Mouse (Mus musculus) kidney, adult 18-20 months (tissue): ENCODE data around the gene D130043K22Rik.

ENCODE experiments used
- DNase-seq: peaks from one replicate; pipeline ENCODE4 v3.0.0; 2021

D130043K22Rik gene

DNA sequence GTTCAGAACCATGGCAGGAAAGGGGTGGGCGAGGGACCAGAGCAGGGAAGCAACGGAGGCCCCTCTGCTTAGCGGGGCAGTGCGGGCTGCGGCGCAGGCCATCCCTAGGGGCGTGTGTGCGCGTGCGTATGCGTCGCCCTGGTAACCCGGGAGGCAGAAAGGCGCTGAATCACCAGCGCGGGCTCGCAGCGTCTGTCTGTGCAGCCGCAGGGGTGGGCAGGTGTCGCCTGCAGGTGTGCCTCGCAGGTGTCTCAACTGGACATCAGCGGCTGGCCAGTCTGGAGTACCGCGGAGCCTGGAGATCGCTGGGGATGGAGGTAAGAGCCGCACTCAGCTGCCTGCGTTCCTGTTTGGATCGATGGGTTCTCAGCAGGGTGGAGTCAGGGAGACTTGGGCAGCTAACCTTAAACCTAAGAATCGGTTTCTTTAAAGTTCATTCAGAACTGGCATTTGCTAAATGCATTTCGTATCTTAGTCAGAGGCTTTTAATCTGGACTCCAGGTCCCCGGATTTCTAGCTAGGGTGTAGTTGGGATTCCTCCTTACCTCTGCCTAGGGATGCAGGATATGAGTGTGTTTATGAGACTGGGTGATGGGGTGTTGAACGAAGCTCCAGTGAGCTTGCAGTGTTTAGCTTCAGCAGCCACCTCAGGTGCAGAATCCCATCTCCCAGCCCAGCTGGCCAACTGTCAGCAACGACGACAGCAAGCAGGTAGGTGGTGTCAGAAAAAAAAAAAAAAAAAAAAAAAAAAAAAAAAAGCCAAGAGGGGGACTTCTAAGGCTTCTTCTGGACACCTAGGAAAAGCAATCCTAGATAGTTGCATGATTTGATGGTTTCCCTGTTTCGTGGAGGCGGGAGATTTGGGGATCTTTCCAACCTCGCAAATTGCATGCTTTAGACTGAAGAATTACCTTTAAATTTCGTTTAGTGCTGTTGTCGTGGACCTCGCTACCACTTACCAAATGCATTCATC is at the start of gene D130043K22Rik:
TSS of gene D130043K22Rik (plus strand) at position 153 of the 973 bp plus-strand sequence.
- no peak for DNase-seq

- DNase-seq = no peak
These were observed 46.2 kb upstream of the D130043K22Rik start for GRCm38 (mm10) chr13:24798686-24799085.

DNA sequence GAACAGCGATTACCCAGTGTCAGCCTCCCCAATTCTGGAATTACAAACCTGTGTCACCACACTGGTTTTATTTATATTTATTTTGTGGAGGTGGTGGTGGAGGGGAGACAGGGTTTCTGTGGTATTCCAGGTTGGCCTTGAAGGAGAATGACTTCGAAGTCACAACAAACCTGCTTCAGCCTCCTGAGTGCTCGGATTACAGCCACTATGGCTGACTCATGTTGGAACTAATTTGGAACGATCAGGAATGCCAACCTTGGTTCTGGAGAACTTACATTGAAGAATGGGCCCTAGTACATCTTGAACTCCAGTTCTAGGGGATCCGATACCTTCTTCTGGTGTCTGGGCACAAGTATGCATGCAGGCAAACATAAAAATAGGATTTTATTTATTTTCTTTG is 45.6 kb upstream of the D130043K22Rik start:
- no peak for DNase-seq

- peak; percentile 71 for DNase-seq
These were observed 44.8 kb upstream of the D130043K22Rik start for GRCm38 (mm10) chr13:24799925-24800673.

DNA sequence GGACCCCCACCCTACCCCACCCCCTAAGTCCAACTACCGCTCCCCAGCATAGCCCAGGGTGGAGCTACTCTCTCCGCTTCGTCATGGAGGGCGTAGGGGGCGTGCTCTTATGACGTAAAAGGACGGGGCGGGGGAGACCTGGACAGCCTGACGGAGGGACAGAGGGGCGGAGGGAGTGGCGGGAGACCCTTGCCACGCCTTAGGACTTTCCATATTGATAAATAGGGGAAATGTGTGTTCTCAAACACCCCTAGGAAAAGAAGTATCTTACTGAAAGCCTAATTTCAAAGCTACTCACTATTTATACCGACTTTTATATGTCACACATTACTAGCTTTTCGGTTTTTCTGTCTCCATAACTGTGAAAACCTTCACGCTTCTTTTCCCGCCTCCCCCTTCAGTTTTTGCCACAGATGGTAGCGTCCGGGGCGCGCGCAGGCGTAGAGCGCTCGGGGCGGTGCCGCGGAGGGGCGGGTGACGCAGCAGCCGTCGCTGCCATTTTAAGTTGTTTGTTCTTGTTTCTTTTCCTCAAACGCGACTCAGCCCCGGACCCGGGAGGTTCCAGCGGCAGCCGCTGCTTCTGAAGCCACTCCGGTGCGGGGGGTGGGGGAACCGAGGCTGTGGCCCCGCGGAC is 44.1 kb upstream of the D130043K22Rik start:
- peak; percentile 97 for DNase-seq

GRCm38 (mm10) chr13:24801308-24801921 is 43.5 kb upstream of the D130043K22Rik start, which contains the start of gene BC005537:
TSS of gene BC005537 (plus strand) at chr13:24801657.
- DNase-seq = no peak

- DNase-seq = peak; percentile 43
These were observed 42.7 kb upstream of the D130043K22Rik start for GRCm38 (mm10) chr13:24802131-24802691.

GRCm38 (mm10) chr13:24803196-24803595 is 41.7 kb upstream of the D130043K22Rik start:
- no peak for DNase-seq

DNA sequence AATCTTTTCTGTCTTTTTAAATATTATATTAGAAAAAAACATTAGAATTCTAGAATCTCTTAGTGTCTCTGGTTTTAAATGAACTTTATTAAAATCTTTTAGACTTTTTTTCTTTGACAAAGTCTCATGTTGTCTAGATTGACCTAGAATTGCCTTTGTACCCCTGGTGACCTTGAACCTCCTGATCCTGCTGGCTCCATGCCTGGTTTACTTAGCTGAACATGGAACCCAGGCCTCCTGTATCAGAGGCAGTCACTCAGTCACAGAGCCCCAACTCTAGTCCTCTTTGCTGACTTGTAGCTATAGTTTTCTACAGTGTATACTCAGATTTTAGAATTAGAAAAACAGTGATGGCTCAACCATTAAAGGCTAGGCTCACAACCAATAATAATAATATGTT is 38.9 kb upstream of the D130043K22Rik start:
- DNase-seq = peak; percentile 48

DNA sequence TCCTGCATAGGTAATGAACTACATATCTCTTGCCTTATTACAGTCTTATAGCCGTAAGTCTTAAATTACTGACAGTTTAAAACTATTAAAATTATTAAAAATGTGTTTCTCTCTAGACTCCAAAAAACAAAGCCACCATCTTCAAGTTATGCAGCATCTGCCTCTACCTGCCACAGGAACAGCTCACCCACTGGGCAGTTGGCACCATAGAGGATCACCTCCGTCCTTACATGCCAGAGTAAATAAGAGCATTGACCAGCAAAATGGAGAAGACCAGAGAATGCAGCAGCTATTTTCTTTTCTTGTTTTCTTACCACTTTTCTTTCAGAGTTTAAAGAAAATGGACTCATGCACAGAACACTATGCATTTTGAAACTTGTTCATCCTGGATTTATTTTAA is 32.4 kb upstream of the D130043K22Rik start:
- DNase-seq = no peak

- no peak for DNase-seq
These were observed 30.3 kb upstream of the D130043K22Rik start for GRCm38 (mm10) chr13:24814616-24815015.

DNA sequence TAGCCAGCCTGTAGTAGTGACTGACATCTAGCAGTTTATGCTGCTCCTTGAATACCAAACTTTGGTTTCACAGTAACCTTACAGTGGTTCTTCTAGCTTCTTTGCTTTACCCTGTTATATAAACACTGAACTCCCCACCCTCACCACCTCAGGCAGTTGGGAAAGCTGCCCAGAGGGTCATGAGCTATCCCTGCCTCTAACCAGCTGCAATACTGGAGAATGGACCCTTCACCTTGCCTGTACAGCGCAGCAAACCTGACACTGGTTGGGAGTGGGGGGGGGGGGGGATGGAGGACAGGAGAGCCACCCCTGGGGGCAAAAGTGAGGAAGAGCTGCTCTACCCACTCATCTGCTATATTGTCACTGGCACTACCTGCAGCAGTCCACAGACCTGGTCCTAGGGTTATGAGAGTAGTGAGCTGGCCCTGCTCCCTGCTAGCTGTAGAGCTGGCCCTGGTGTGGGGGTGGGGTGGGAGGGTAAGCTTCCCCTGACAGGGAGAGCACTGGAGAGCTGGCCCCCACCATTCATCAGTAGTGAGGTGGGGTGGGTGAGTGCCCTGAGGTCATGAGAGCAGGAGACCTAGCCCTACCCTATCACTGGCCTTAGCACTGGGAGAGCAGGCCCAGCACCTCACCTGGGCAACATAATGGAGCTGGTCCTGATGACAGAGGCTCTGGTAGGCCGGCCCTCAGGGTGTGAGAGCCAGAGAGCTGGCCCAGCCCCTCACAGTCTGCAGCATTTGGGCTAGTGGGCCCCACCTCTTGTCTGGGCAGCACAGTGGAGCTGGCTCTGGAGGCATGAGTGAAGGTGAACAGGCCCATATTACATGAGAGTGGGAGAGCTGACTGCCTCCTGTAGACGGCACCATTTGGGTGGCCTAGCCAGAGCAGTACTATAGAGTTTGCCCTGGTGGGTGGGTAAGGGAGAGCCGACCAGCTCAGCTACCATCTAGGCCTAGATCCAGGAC is 28.5 kb upstream of the D130043K22Rik start:
- DNase-seq = no peak

- DNase-seq = no peak
These were observed 25.0 kb upstream of the D130043K22Rik start for GRCm38 (mm10) chr13:24819931-24820330.

- no peak for DNase-seq
These were observed 22.1 kb upstream of the D130043K22Rik start for GRCm38 (mm10) chr13:24822663-24823343.

DNA sequence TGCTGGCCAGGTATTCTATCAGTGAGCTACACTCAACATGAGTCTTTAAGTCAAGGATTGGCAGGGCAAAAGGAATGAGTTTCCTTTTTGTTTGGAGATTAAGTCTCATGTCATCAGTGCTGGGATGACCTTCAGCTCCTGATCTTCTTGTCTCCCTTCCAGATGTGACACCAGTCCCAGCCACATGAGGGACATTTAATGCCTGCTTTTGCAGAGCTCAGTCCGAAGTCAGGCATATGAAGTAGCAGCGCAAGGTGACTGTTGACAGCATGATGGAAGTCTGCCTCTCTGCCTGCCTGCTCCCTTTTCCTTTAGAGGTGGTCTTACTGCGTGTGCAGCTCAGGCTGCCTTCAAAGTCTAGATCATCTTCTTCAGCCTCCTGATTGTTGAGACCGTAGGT is 20.3 kb upstream of the D130043K22Rik start:
- DNase-seq = no peak

DNA sequence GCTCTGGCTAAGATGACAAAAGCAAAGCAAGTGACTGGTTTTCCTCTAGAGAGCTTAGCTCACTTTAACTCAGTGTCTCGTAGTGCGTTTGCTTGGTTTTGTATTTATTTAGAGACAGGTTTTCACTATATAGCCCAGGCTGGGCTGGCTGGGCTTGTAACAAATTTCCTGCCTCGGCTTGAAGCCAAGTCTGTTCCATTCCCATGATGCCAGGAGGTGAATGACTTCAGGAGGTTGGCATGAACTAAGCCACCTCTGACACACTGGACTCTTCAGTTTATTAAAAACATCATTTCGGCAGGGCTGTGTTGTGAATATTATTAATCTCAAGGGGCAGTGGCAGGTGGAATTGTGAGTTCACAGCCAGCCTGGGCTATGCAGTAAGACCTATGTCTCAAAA is 19.3 kb upstream of the D130043K22Rik start:
- no peak for DNase-seq

DNA sequence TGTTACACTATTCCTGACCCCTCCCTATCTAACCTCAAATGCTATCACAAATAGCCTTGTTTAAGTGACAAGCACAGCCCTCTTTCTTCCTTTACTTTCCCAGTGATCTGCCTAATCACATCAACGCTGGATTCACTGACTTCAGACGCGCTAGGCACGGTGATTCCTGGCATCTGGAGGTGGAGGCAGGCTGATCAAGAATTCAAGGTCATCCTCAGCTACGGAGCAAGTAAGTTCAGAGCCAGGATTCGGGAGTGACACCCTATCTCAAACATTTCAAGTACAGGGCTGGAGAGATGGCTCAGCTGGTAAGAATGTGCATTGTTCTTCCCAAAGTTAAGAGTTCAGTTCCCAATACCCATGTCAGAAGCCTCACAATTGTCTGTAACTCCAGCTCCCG is 18.8 kb upstream of the D130043K22Rik start:
- DNase-seq = no peak

DNA sequence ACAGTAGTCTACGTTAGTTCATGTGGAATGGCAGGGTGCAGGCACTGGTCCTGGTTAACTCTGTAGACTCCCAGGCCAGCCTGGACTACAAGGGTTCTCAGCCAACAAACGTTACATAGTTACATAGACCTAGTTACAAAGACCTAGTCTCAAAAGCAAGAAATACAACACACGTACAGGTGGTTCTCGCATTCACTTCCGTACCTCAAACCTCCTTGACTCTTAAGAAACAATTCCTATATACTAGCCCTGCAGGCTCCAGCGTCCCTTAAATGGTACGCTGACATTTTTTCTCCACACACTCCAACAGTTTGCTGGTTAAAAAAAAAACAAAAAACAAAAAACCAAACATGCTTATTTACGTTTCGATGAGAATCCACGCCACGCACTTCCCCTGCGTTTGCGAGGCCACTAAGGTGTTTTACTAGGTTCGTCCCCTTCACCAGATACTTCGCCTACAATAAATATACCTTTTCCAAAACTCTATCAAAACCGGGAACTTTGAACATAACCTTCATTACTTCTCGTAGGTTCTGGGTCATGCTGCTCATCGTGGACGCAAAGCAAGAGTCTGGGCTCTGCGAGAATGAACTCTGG is 14.1 kb upstream of the D130043K22Rik start:
- no peak for DNase-seq

DNA sequence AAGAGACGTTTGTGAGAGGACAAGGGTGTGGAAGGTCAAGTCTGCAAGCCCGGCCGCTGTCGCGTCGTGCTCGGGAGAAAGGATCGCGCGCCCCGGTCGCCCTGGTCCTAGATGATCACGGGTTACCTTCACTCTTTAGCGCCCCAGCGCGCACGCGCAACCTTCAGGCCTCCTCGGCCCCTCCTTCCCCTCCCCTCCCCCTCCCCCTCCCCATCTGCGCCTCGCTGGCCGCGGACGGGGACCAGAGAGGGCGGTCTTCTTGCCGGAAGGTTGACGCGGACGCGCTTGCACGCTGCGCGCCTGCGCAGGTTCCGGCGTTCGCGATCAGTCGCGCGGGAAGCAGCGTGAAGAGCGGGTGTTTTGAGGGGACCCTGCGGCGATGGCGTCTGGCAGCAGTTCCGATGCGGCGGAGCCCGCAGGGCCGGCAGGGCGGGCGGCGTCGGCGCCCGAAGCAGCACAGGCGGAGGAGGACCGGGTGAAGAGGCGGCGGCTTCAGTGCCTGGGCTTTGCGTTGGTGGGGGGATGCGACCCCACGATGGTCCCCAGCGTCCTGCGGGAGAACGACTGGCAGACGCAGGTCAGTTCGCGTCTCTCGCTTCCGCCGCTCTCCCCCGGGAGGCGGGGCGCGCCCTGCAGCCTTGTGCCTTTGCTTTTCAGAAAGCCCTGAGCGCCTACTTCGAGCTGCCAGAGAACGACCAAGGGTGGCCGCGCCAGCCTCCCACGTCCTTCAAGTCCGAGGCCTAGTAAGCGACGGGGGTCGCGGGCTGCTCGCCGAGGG is 13.4 kb upstream of the D130043K22Rik start, which contains the start of the genes Acot13 and Tdp2:
TSS of gene Acot13 (minus strand) at position 188 of the 778 bp plus-strand sequence.
TSS of gene Tdp2 (plus strand) at position 327 of the 778 bp plus-strand sequence.
- peak; percentile 93 for DNase-seq
